Mouse (Mus musculus) thymus, adult 2 months (tissue): ENCODE data around the gene Gm28048.

Source experiments
- CTCF ChIP-seq: fragments of 200-500 bp; IDR thresholded peaks from 2 replicates; pipeline ENCODE4 v1.5.1; 2012; ENCODE audit warnings: mild to moderate bottlenecking, control low read depth, low read length, moderate library complexity, borderline replicate concordance; ENCODE audit not compliant: control insufficient read depth, poor library complexity, insufficient read depth; ENCODE audit errors: extremely low read depth
- POLR2A ChIP-seq: fragments of 200-500 bp; IDR thresholded peaks from 2 replicates; pipeline ENCODE4 v1.6.1; 2012; ENCODE audit warnings: mild to moderate bottlenecking, low read length, control low read depth, moderate library complexity; ENCODE audit not compliant: control insufficient read depth, poor library complexity, insufficient read depth; ENCODE audit errors: extremely low read depth

DNA sequence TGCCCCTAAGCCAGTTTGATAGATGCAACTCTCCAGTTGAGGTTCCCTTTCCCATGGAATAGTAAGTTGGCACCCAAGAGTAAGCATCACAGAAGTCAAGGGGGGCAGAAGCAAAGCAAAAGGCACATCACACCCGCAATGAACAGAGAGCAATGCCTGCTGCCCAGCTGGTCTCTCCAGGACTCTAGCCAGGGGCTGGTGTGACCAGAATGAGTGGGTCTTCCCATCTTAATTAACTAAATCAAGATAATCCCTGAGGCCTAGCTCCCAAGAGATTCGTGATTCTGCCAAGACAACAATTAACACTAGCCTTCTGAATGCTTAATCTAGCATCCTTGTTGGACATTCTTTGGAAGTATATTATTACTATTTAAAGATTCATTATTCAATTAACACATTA lies 58.3 kb downstream of the Gm28048 start:
- TF ChIP-seq POLR2A: no peak
- no peak for TF ChIP-seq CTCF
